Mouse (Mus musculus): ENCODE results near the gene Gsta2. TPM values are rescaled to one million over a fixed set of nuclear protein-coding genes. Genes with fewer than 3 reads are reported as not detected.
"Not testable (repeated sequence)": the region's sequence is repeated elsewhere in the genome, so short reads cannot be mapped to it uniquely, and the experiment has no call there.

The Gsta2 gene
- polyA plus RNA-seq, 1 experiment from 2014 or later, result not detected

- not testable (repeated sequence) for DNase-seq (ENCODE audit: low spot score)
- WGBS, result 56% methylated on average over 1 of the region's 1 CpGs
These were observed 56.4 kb downstream of the Gsta2 start for GRCm38 (mm10) chr9:78299143-78299542.

GRCm38 (mm10) chr9:78298232-78298631 is 57.4 kb downstream of the Gsta2 start:
- Histone ChIP-seq H3K4me3 (ENCODE audit: low read depth, low read length) (no peak overlapping the region), H3K9me3 (ENCODE audit: control insufficient read depth, low read length) (no peaks in the 10 kb centered on the region), H3K27me3 (replicated peaks; ENCODE audit: control insufficient read depth, insufficient read depth, low read length) (no peaks in the 10 kb centered on the region), H3K4me1 (replicated peaks; ENCODE audit: control insufficient read depth, insufficient read depth, low read length) (no peaks in the 10 kb centered on the region), H3K9ac (ENCODE audit: low read depth, low read length) (no peak overlapping the region), H3K36me3 (ENCODE audit: control insufficient read depth, insufficient read depth, low read length) (no peaks in the 10 kb centered on the region), H3K27ac (ENCODE audit: low read depth, low read length) (no peak overlapping the region), H3K4me2 (no peak overlapping the region)
- no peak for ATAC-seq (replicated peaks; ENCODE audit: low FRiP score)
- DNase-seq (ENCODE audit: low spot score), result no peak
- WGBS, result 78% methylated on average over 1 of the region's 1 CpGs

More at GRCm38 (mm10) chr9:78299143-78299542, 56.4 kb downstream of the Gsta2 start:
- not testable (repeated sequence) for H3K9me3 ChIP-seq (ENCODE audit: control insufficient read depth, low read length); H3K27me3 ChIP-seq (replicated peaks; ENCODE audit: control insufficient read depth, insufficient read depth, low read length); H3K36me3 ChIP-seq (ENCODE audit: control insufficient read depth, insufficient read depth, low read length); H3K4me3 ChIP-seq (ENCODE audit: low read depth, low read length); H3K4me2 ChIP-seq; H3K9ac ChIP-seq (ENCODE audit: low read depth, low read length); H3K4me1 ChIP-seq (replicated peaks; ENCODE audit: control insufficient read depth, insufficient read depth, low read length); H3K27ac ChIP-seq (ENCODE audit: low read depth, low read length); ATAC-seq (replicated peaks; ENCODE audit: low FRiP score)

GRCm38 (mm10) chr9:78296089-78296488 is 59.5 kb downstream of the Gsta2 start:
- WGBS, result 9% methylated on average over 6 of the region's 6 CpGs
- H3K4me1 ChIP-seq (replicated peaks; ENCODE audit: control insufficient read depth, insufficient read depth, low read length); H3K4me3 ChIP-seq (ENCODE audit: low read depth, low read length); H3K9me3 ChIP-seq (ENCODE audit: control insufficient read depth, low read length); H3K27ac ChIP-seq (ENCODE audit: low read depth, low read length); H3K27me3 ChIP-seq (replicated peaks; ENCODE audit: control insufficient read depth, insufficient read depth, low read length); ATAC-seq (replicated peaks; ENCODE audit: low FRiP score); H3K36me3 ChIP-seq (ENCODE audit: control insufficient read depth, insufficient read depth, low read length); H3K4me2 ChIP-seq; H3K9ac ChIP-seq (ENCODE audit: low read depth, low read length): not testable (repeated sequence)
- DNase-seq (ENCODE audit: low spot score), result peak; percentile 46

DNA sequence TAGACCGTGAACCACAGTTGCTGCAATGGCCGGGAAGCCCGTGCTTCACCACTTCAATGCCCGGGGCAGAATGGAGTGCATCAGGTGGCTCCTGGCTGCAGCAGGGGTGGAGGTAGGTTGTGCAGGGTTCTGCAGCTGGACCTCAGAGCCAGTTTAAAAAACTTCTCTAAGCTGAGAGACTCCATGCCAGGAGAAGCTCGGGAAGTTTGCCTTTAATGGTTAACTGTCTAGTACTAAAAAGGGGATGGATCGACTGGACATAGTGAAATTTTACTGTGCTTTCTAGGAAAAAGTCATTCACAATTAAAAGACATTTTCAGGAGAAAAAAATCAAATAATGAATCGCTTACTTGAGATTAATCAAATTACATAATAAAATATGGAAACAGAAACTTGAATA is 60.8 kb downstream of the Gsta2 start:
- H3K36me3 ChIP-seq (ENCODE audit: control insufficient read depth, insufficient read depth, low read length); H3K27ac ChIP-seq (ENCODE audit: low read depth, low read length); H3K27me3 ChIP-seq (replicated peaks; ENCODE audit: control insufficient read depth, insufficient read depth, low read length); DNase-seq (ENCODE audit: low spot score); H3K4me2 ChIP-seq; H3K9me3 ChIP-seq (ENCODE audit: control insufficient read depth, low read length); H3K9ac ChIP-seq (ENCODE audit: low read depth, low read length); H3K4me3 ChIP-seq (ENCODE audit: low read depth, low read length); H3K4me1 ChIP-seq (replicated peaks; ENCODE audit: control insufficient read depth, insufficient read depth, low read length); ATAC-seq (replicated peaks; ENCODE audit: low FRiP score): not testable (repeated sequence)
- WGBS, result 82% methylated on average over 4 of the region's 7 CpGs

- not testable (repeated sequence) for H3K27me3 ChIP-seq (replicated peaks; ENCODE audit: control insufficient read depth, insufficient read depth, low read length); H3K9me3 ChIP-seq (ENCODE audit: control insufficient read depth, low read length); H3K36me3 ChIP-seq (ENCODE audit: control insufficient read depth, insufficient read depth, low read length); H3K27ac ChIP-seq (ENCODE audit: low read depth, low read length); DNase-seq (ENCODE audit: low spot score); ATAC-seq (replicated peaks; ENCODE audit: low FRiP score); H3K4me2 ChIP-seq; H3K4me3 ChIP-seq (ENCODE audit: low read depth, low read length); H3K4me1 ChIP-seq (replicated peaks; ENCODE audit: control insufficient read depth, insufficient read depth, low read length); H3K9ac ChIP-seq (ENCODE audit: low read depth, low read length)
- WGBS, result 85% methylated on average over 1 of the region's 1 CpGs
These were observed 61.9 kb downstream of the Gsta2 start for GRCm38 (mm10) chr9:78293683-78294082.

DNA sequence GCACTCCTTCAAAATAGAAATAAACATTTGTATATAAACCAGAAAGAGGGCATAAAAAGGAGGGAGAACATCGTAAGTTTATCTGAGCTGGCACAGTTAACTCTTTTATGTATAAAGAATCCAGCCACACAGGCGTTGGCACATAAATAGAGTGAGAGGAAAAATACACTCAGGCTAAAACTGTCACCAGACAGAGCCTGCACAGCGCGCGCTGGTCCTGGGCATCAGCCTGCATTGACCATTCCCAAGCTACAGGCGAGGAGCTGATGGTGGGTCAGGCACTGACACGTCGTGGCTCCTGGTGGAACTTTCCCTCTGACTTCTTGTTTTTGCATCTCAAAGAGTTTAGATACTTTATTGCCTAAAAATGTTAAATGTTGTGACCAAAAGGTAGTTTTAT is 63.1 kb downstream of the Gsta2 start:
- H3K27me3 ChIP-seq (replicated peaks; ENCODE audit: control insufficient read depth, insufficient read depth, low read length), result not testable (repeated sequence)

GRCm38 (mm10) chr9:78289723-78290122 is 65.9 kb downstream of the Gsta2 start, which contains the start of gene Gm10639:
TSS of gene Gm10639 (plus strand) at chr9:78289923.
- 74% methylated on average over 3 of the region's 3 CpGs for WGBS
- not testable (repeated sequence) for H3K4me3 ChIP-seq (ENCODE audit: low read depth, low read length); H3K36me3 ChIP-seq (ENCODE audit: control insufficient read depth, insufficient read depth, low read length); H3K9ac ChIP-seq (ENCODE audit: low read depth, low read length); H3K4me2 ChIP-seq; DNase-seq (ENCODE audit: low spot score); ATAC-seq (replicated peaks; ENCODE audit: low FRiP score); H3K27ac ChIP-seq (ENCODE audit: low read depth, low read length); H3K9me3 ChIP-seq (ENCODE audit: control insufficient read depth, low read length); H3K27me3 ChIP-seq (replicated peaks; ENCODE audit: control insufficient read depth, insufficient read depth, low read length); H3K4me1 ChIP-seq (replicated peaks; ENCODE audit: control insufficient read depth, insufficient read depth, low read length)

More for the DNA sequence above, 63.1 kb downstream of the Gsta2 start:
- H3K4me3 ChIP-seq (ENCODE audit: low read depth, low read length); H3K27ac ChIP-seq (ENCODE audit: low read depth, low read length); H3K9ac ChIP-seq (ENCODE audit: low read depth, low read length); H3K36me3 ChIP-seq (ENCODE audit: control insufficient read depth, insufficient read depth, low read length); H3K4me2 ChIP-seq; ATAC-seq (replicated peaks; ENCODE audit: low FRiP score); H3K9me3 ChIP-seq (ENCODE audit: control insufficient read depth, low read length); DNase-seq (ENCODE audit: low spot score); H3K4me1 ChIP-seq (replicated peaks; ENCODE audit: control insufficient read depth, insufficient read depth, low read length): not testable (repeated sequence)
- 83% methylated on average over 8 of the region's 8 CpGs for WGBS

- H3K27me3 ChIP-seq (replicated peaks; ENCODE audit: control insufficient read depth, insufficient read depth, low read length); H3K36me3 ChIP-seq (ENCODE audit: control insufficient read depth, insufficient read depth, low read length); ATAC-seq (replicated peaks; ENCODE audit: low FRiP score); H3K27ac ChIP-seq (ENCODE audit: low read depth, low read length); H3K4me2 ChIP-seq; H3K9ac ChIP-seq (ENCODE audit: low read depth, low read length); DNase-seq (ENCODE audit: low spot score); H3K4me1 ChIP-seq (replicated peaks; ENCODE audit: control insufficient read depth, insufficient read depth, low read length); H3K9me3 ChIP-seq (ENCODE audit: control insufficient read depth, low read length); H3K4me3 ChIP-seq (ENCODE audit: low read depth, low read length): not testable (repeated sequence)
- 33% methylated on average over 1 of the region's 1 CpGs for WGBS
These were observed 66.5 kb downstream of the Gsta2 start for GRCm38 (mm10) chr9:78289063-78289462.

DNA sequence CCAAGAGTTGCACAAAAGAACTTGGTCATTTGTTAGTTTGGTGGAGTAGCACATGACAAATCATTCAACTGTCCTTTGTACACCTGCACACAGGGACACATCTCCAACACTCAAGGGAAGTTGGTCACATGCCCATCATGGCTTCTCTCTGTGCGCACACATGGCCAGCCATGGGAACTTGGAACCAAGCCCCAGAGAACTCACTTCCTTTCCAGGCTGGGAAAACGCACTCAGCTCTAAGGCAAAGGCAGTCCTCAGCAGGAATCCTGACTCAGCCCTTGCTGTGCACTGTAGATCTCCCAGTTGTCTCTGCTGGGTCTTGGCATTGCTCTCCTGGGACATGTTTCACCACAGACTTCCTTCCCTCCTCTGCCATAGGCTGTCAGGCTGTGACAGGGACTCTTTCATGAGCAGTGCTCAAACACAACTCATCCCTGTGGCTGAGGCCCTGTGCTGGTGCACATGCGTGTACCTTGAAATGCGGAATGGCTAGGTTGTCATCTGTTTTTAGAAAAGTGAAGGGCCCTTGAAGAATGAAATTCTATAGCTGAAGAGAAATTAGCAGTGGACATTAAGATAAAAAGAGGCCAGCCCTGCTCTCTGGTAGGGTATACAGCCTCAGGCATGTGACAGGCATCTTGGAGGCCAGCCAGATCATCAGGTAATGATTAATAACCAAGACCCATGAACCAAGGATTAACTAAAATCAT is 73.4 kb downstream of the Gsta2 start:
- DNase-seq (ENCODE audit: low spot score); H3K27ac ChIP-seq (ENCODE audit: low read depth, low read length); H3K4me1 ChIP-seq (replicated peaks; ENCODE audit: control insufficient read depth, insufficient read depth, low read length); H3K9me3 ChIP-seq (ENCODE audit: control insufficient read depth, low read length); H3K9ac ChIP-seq (ENCODE audit: low read depth, low read length); H3K4me2 ChIP-seq; H3K4me3 ChIP-seq (ENCODE audit: low read depth, low read length); ATAC-seq (replicated peaks; ENCODE audit: low FRiP score); H3K27me3 ChIP-seq (replicated peaks; ENCODE audit: control insufficient read depth, insufficient read depth, low read length); H3K36me3 ChIP-seq (ENCODE audit: control insufficient read depth, insufficient read depth, low read length): not testable (repeated sequence)
- WGBS, result 85% methylated on average over 4 of the region's 4 CpGs
